Mouse (Mus musculus): ENCODE measurements around the gene Nucb1. TPM values are rescaled to one million over a fixed set of nuclear protein-coding genes. Genes with fewer than 3 reads are reported as not detected.
A peak's percentile ranks its signal among the peaks of the same experiment; 100 is the strongest.
"Not testable (repeated sequence)": the region's sequence is repeated elsewhere in the genome, so short reads cannot be mapped to it uniquely, and the experiment has no call there.

The Nucb1 gene
- polyA plus RNA-seq, 1 experiment from 2014 or later: 101 TPM

GRCm38 (mm10) chr7:45484985-45485384 lies 25.2 kb downstream of the Nucb1 start:
- H3K27ac ChIP-seq; H3K27me3 ChIP-seq; H3K9ac ChIP-seq (replicated peaks); H3K4me3 ChIP-seq (replicated peaks); H3K36me3 ChIP-seq; H3K4me2 ChIP-seq (replicated peaks); ATAC-seq; H3K9me3 ChIP-seq: not testable (repeated sequence)
- H3K4me1 ChIP-seq (replicated peaks): peaks cover 17% of the 10 kb centered on the region
- 94% methylated on average over 5 of the region's 5 CpGs for WGBS

- no peaks in the 10 kb centered on the region for H3K36me3 ChIP-seq
- WGBS: 100% methylated on average over 1 of the region's 1 CpGs
- H3K4me2 ChIP-seq (replicated peaks): no peak overlapping the region
- no peaks in the 10 kb centered on the region for H3K9me3 ChIP-seq
- no peak for ATAC-seq
- no peak overlapping the region for H3K9ac ChIP-seq (replicated peaks)
- H3K4me1 ChIP-seq (replicated peaks): no peaks in the 10 kb centered on the region
- no peak overlapping the region for H3K4me3 ChIP-seq (replicated peaks)
- no peak overlapping the region for H3K27ac ChIP-seq
- no peaks in the 10 kb centered on the region for H3K27me3 ChIP-seq
Measured at GRCm38 (mm10) chr7:45482166-45482565, 28.0 kb downstream of the Nucb1 start.

GRCm38 (mm10) chr7:45481374-45481927 lies 28.8 kb downstream of the Nucb1 start, which contains the start of gene Tulp2:
Tulp2 (plus strand) TSS chr7:45481877.
- peak; percentile 89 for ATAC-seq
- no peak within 1 kb of the TSS for H3K4me3 ChIP-seq (replicated peaks)
- no peak within 1 kb of the TSS for H3K27ac ChIP-seq
- no peaks in the 10 kb centered on the region for H3K36me3 ChIP-seq
- no peaks in the 10 kb centered on the region for H3K27me3 ChIP-seq
- no peaks in the 10 kb centered on the region for H3K9me3 ChIP-seq
- no peak within 1 kb of the TSS for H3K4me2 ChIP-seq (replicated peaks)
- no peaks in the 10 kb centered on the region for H3K4me1 ChIP-seq (replicated peaks)
- H3K9ac ChIP-seq (replicated peaks): no peak within 1 kb of the TSS
- WGBS: 52% methylated on average over 15 of the region's 15 CpGs

GRCm38 (mm10) chr7:45480310-45480709 lies 29.9 kb downstream of the Nucb1 start:
- not testable (repeated sequence) for H3K27ac ChIP-seq; H3K27me3 ChIP-seq; H3K4me3 ChIP-seq (replicated peaks); H3K9ac ChIP-seq (replicated peaks); H3K36me3 ChIP-seq; H3K4me2 ChIP-seq (replicated peaks); ATAC-seq; H3K9me3 ChIP-seq; H3K4me1 ChIP-seq (replicated peaks)
- WGBS: 82% methylated on average over 4 of the region's 4 CpGs

- WGBS: 94% methylated on average over 7 of the region's 7 CpGs
Measured at GRCm38 (mm10) chr7:45478774-45479173, 31.4 kb downstream of the Nucb1 start.

GRCm38 (mm10) chr7:45477003-45477402 lies 33.2 kb downstream of the Nucb1 start:
- H3K9me3 ChIP-seq: no peaks in the 10 kb centered on the region
- H3K4me3 ChIP-seq (replicated peaks): no peak overlapping the region
- ATAC-seq: no peak
- H3K27me3 ChIP-seq: no peaks in the 10 kb centered on the region
- no peak overlapping the region for H3K9ac ChIP-seq (replicated peaks)
- H3K36me3 ChIP-seq: no peaks in the 10 kb centered on the region
- no peak overlapping the region for H3K4me2 ChIP-seq (replicated peaks)
- WGBS: 17% methylated on average over 3 of the region's 3 CpGs
- no peaks in the 10 kb centered on the region for H3K4me1 ChIP-seq (replicated peaks)
- no peak overlapping the region for H3K27ac ChIP-seq

More at GRCm38 (mm10) chr7:45478774-45479173, 31.4 kb downstream of the Nucb1 start:
- Histone ChIP-seq H3K4me1 (replicated peaks) (no peaks in the 10 kb centered on the region), H3K9ac (replicated peaks) (no peak overlapping the region), H3K27ac (no peak overlapping the region), H3K4me3 (replicated peaks) (no peak overlapping the region), H3K9me3 (no peaks in the 10 kb centered on the region), H3K27me3 (no peaks in the 10 kb centered on the region), H3K36me3 (no peaks in the 10 kb centered on the region), H3K4me2 (replicated peaks) (no peak overlapping the region)
- ATAC-seq: no peak

- Histone ChIP-seq H3K4me2 (replicated peaks) (no peak overlapping the region), H3K27ac (no peak overlapping the region), H3K36me3 (no peaks in the 10 kb centered on the region), H3K9me3 (no peaks in the 10 kb centered on the region), H3K4me1 (replicated peaks) (no peaks in the 10 kb centered on the region), H3K4me3 (replicated peaks) (no peak overlapping the region), H3K27me3 (no peaks in the 10 kb centered on the region), H3K9ac (replicated peaks) (no peak overlapping the region)
- WGBS: 56% methylated on average over 1 of the region's 1 CpGs
- ATAC-seq: no peak
Measured at GRCm38 (mm10) chr7:45476453-45476852, 33.8 kb downstream of the Nucb1 start.

- Histone ChIP-seq H3K36me3 (no peaks in the 10 kb centered on the region), H3K27ac (no peak overlapping the region), H3K9me3 (no peaks in the 10 kb centered on the region), H3K4me3 (replicated peaks) (no peak overlapping the region), H3K9ac (replicated peaks) (no peak overlapping the region), H3K4me1 (replicated peaks) (no peaks in the 10 kb centered on the region), H3K27me3 (no peaks in the 10 kb centered on the region), H3K4me2 (replicated peaks) (peak overlapping the region; percentile 21; the same call in 1 of the 2 replicates)
- 0 out of 2 replicates have a peak, but pooled peaks have one; percentile 43 for ATAC-seq
- 72% methylated on average over 16 of the region's 16 CpGs for WGBS
Measured at GRCm38 (mm10) chr7:45475291-45475969, 34.8 kb downstream of the Nucb1 start.

- no peak for ATAC-seq
- no peak overlapping the region for H3K27ac ChIP-seq
- WGBS: 8% methylated on average over 3 of the region's 3 CpGs
- H3K4me3 ChIP-seq (replicated peaks): no peak overlapping the region
- H3K9me3 ChIP-seq: no peaks in the 10 kb centered on the region
- no peak overlapping the region for H3K9ac ChIP-seq (replicated peaks)
- H3K4me1 ChIP-seq (replicated peaks): peaks cover 9% of the 10 kb centered on the region
- no peaks in the 10 kb centered on the region for H3K27me3 ChIP-seq
- H3K4me2 ChIP-seq (replicated peaks): no peak overlapping the region
- H3K36me3 ChIP-seq: no peaks in the 10 kb centered on the region
Measured at GRCm38 (mm10) chr7:45470869-45471268, 39.3 kb downstream of the Nucb1 start.

GRCm38 (mm10) chr7:45467090-45467670 lies 43.0 kb downstream of the Nucb1 start:
- ATAC-seq: no peak
- Histone ChIP-seq H3K27ac (no peak overlapping the region), H3K9ac (replicated peaks) (0 out of 2 replicates have a peak overlapping the region, but pooled peaks have one; percentile 47)

GRCm38 (mm10) chr7:45466283-45467089 lies 43.7 kb downstream of the Nucb1 start, which contains the start of gene Bax:
Bax (minus strand) TSS chr7:45466898.
- peak within 1 kb of the TSS; percentile 88 for H3K4me2 ChIP-seq (replicated peaks)
- H3K9ac ChIP-seq (replicated peaks): peak within 1 kb of the TSS; percentile 91
- no peaks in the 10 kb centered on the region for H3K9me3 ChIP-seq
- peaks cover 34% of the 10 kb centered on the region for H3K36me3 ChIP-seq
- H3K4me1 ChIP-seq (replicated peaks): peaks cover 28% of the 10 kb centered on the region
- under 1% methylated on average over 57 of the region's 58 CpGs for WGBS
- no peaks in the 10 kb centered on the region for H3K27me3 ChIP-seq
- H3K27ac ChIP-seq: peak within 1 kb of the TSS; percentile 82
- peak within 1 kb of the TSS; percentile 87 for H3K4me3 ChIP-seq (replicated peaks)
- peak; percentile 89 for ATAC-seq

More at GRCm38 (mm10) chr7:45467090-45467670, 43.0 kb downstream of the Nucb1 start:
- Histone ChIP-seq H3K27me3 (no peaks in the 10 kb centered on the region), H3K4me2 (replicated peaks) (peak overlapping the region; percentile 88), H3K4me3 (replicated peaks) (peak overlapping the region; percentile 87), H3K4me1 (replicated peaks) (peaks cover 22% of the 10 kb centered on the region), H3K36me3 (peaks cover 28% of the 10 kb centered on the region), H3K9me3 (no peaks in the 10 kb centered on the region)
- WGBS: 41% methylated on average over 7 of the region's 7 CpGs

Data from midbrain, embryonic 13.5 days (tissue).